Mouse (Mus musculus) gastrocnemius, postnatal 4 days (tissue): Measurements from ENCODE around the gene Pik3ca. TPM values are rescaled to one million over a fixed set of nuclear protein-coding genes. Genes with fewer than 3 reads are reported as not detected.

ENCODE experiments used
- DNase-seq, 2 experiments: peaks; one replicate each; pipeline ENCODE4 v3.0.0; 2021 to 2022; ENCODE audit warnings: low spot score in 2 of 2, mixed read lengths in 2 of 2
- long read RNA-seq, 2 experiments: library from polyadenylated mRNA; stranded (forward); transcript quantifications; one replicate each; pipeline ENCODE4 v2.0.0; 2021
- total RNA-seq, 2 experiments: library from RNA; stranded (reverse); gene quantifications; 2 replicates each; pipeline ENCODE4 v1.2.3; 2021

Pik3ca gene
- total RNA-seq, result 10 to 100 TPM; 58.8 to 62.8 TPM
- long read RNA-seq, experiment 1, full-length matches to known transcripts, result 1 of 41 reads
- long read RNA-seq, experiment 1, partial matches to known transcripts, result 6 of 41 reads
- long read RNA-seq, experiment 1, other reads (novel, unspliced or antisense), result 34 of 41 reads
- long read RNA-seq, experiment 2, partial matches to known transcripts, result 5 of 43 reads
- long read RNA-seq, experiment 2, other reads (novel, unspliced or antisense), result 37 of 43 reads

DNA sequence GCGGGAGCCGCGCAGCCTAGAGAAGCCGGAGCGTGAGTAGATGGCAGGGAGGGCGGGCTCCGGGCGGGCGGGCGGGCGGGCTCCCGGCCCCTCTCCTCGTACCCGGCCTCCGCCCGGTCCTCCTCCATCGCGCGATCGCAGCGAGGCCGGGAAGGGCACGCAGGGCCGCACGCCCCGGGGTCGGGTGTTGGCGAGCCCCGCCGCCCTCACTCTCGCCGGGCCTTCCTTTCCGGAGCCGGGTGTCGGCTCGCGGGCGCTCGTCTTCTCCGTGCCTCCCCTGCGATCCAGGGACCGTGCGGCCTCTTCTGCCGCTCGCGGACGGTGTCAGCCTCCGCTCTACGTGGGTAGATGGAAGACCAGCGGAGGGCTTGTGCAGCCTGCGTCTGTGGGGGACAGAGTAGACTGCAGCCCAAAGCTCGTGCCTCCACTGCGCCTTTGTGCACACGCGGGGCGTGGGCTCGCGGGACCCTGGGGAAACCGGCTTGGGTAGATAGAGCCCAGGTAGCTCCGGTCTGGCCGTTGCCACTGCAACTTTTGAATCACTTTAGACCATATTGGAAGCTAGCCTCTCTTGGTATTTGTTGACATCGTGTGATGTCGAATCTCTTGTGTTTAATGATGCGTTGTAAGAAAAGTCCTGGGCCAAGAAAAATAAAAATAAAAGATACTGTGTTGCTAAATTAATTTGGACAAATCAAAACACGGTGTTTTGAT, at the start of gene Pik3ca:
TSS of gene Pik3ca (plus strand) at position 211 of the 714 bp plus-strand sequence.
- DNase-seq, result peak; percentile 54 to 62

- no peak for DNase-seq
Observed at GRCm38 (mm10) chr3:32347881-32348280, 49.6 kb upstream of the Pik3ca start.

- DNase-seq, result no peak
Observed at GRCm38 (mm10) chr3:32361221-32361620, 36.2 kb upstream of the Pik3ca start.

GRCm38 (mm10) chr3:32364195-32364594, 33.3 kb upstream of the Pik3ca start:
- no peak for DNase-seq

DNA sequence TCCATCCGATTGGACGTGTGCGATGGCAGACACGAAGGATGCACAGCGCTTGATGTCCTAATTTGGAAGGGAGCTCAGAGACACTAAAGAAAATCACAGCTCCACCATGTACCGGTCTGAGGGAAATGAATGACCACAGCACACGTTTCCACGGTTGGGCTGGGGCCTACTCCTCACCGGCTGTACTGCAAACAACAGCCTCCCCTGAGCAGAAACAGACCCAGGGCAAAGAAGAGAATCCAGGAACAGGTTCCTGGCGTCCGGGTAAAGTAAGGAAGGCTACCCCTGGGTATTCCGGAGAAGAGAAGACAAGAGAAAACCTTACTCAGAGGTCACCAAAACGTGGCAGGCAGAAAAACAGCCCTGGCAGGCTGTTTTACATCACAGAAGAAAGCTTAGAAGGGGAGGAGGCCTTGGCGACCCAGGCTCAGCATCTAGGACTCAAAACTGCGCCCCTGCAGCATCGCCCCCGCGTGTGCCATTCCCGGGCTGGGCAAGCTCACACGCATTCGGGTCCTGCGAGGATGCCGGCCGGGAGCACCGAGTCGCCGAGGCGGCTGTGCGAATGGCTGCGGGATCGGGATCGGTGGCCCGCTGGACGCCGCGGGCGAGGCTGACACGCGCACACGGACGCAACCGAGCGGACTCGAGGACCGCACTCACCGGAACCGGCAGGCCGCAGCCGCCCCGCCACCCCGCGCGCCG, 32.5 kb upstream of the Pik3ca start:
- peak in 1 of 2 experiments; percentile 21 for DNase-seq

DNA sequence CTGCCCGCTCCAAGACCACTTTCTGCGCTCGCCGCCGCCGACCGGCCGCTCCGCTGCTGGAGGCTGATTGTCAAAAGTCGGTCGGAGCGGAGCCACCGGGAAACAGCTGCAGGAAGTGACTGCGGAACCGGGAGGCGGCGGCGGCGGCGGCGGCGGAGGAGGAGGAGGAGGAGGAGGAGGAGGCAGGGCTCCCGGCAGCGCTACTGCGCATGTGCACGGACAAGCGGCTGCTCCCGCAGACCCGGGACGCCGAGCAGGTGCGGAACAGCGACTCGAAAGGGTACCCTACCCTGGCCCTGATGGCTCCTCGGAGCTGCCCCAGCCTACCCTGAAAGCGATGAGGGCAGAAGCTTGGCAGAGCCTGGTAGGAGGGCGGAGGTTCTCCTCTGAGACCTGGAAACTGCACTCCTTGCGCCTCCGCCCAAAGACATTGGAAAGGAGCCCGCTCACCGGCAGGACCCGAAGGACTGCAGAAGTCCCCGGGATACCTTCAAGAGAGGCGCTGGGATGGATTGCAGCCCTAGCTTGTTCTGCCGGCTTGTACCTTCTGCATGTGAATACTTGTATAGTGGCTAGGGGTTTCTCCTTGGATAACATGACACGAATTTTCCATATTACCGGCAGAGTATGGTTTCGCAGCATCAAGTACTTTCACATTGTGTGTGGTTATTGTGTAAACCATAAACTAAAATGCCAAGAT, 31.8 kb upstream of the Pik3ca start, which contains the start of gene Zmat3:
TSS of gene Zmat3 (minus strand) at position 469 of the 700 bp plus-strand sequence.
- peak; percentile 64 to 83 for DNase-seq

DNA sequence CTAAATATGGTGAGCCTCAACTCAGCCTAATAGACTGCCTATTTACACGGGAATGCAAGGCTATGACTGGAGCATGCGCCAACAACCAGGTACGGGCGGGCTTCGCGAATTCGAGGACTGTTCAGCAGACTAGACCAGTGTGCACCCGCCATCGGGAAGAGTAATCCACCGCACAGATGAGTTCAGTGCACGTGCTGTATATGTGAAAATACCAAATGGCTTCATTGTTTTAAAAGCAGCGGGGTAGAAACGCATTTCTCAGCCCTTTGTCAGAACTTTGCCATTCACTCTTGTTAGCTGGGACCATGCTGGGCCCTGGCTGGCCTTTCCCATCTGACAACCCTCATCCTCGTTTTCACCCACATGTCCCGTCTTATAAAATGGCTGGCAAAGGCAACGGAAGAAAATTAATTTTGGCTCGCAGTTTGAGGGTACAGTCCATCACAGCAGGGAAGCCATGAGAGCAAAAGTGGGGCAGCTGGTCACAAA, 31.2 kb upstream of the Pik3ca start:
- DNase-seq, result no peak

- DNase-seq, result no peak
Observed at GRCm38 (mm10) chr3:32367516-32367915, 30.0 kb upstream of the Pik3ca start.

- DNase-seq, result no peak
Observed at GRCm38 (mm10) chr3:32371957-32372356, 25.5 kb upstream of the Pik3ca start.

GRCm38 (mm10) chr3:32372470-32372869, 25.0 kb upstream of the Pik3ca start:
- no peak for DNase-seq

GRCm38 (mm10) chr3:32373236-32373635, 24.2 kb upstream of the Pik3ca start:
- DNase-seq, result no peak

DNA sequence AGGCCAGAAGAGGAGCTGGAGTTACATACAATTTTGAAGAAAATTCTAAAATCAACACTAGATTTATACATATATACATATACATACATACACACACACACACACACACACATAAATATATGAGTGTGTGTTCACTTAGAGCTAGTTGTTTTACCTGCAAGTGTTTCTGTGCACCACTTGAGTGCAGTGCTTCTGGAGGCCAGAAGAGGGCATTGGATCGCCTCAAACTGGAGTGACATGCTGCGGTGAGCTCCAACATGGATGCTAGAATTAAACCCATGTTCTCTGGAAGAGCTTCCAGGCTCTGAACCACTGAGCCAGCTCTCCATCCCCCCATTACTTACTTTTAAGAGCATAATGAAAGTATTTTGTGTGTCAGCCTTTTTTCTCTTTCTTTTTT, 17.6 kb upstream of the Pik3ca start:
- no peak for DNase-seq

- DNase-seq, result no peak
Observed at GRCm38 (mm10) chr3:32381556-32381955, 15.9 kb upstream of the Pik3ca start.

- DNase-seq, result no peak
Observed at GRCm38 (mm10) chr3:32392841-32393240, 4.6 kb upstream of the Pik3ca start.

GRCm38 (mm10) chr3:32393986-32394385, 3.5 kb upstream of the Pik3ca start:
- no peak for DNase-seq

DNA sequence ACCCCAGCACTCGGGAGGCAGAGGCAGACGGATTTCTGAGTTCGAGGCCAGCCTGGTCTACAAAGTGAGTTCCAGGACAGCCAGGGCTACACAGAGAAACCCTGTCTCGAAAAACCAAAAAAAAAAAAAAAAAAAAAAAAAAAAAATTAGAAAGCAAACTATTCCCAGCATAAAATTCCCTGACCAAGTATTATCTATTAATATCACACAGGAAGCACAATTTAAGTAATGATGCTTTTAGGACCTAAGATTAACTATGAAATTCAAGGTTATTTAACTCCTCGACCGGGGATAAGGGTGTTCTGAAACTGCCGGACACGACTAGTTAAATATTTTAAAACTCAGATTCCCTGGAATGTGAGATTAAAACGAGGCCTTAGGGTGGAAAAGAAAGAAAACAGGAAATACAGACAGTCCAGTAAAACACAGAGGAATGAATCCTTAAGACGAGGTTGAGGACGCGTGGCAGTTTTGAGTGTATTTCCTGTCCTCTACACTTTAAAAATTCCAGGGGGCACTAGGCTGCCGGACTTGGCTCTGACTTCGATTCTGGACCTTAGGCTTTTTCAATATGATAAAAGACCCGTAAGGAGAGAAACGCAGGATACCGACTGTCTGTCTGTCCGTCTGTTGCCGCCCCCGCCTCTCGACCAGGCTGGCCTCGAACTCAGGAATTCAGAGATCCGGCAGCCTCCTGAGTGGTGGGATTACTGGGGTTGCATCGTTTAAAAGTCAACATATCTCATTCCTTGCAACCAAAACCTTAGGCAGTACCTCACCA, 1.5 kb upstream of the Pik3ca start:
- peak in 1 of 2 experiments; percentile 27 for DNase-seq

DNA sequence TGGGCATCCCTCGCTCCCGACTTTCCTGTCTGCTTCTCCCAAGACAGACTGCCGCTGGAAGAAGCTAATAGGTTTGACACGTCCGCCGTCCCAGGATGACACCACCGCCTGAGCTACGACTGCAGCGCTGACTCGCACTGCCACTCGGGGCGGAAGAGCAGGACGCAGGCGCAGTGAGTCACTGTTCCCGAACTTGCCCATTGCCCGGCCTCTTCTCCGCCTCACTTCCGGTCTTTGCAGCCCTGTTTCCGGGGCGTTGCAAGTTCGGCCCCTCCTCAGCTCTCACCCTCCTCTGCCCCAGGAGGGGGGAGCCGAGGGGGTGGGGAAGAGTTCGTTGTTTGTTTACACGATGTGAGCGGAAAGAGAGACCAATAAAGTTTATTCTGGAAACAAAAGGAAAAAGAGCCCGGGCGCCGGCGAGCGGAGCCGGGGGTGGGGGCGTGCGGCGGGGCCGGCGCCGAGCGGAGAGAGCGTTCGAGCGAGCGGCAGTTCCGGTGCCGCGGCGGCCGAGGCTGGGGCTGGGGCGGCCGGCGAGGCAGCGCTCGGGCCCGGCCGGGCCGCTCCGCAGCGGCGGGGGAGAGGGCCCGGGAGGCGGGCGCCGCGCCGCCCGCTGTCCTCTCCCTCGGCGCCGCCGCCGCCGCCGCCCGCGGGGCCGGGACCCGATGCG, 544 bp upstream of the Pik3ca start:
- DNase-seq, result peak; percentile 87 to 96

DNA sequence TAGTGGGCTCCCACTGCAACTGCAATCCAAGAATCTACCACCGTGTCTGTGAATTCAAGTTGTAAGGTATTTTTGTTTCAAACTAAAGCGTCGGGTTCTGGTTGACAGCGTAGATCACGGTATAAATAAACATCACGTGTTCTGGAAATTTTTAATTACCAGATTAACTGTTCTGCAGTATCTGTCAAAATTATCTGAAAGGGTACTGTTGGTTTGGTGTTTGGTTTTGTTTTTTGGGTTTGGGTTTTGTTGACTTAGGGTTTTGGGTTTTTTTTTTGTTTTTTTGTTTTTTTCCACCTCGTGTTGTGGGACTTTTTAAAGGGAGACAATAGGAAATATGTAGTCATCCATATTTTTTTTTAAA, 686 bp downstream of the Pik3ca start:
- no peak for DNase-seq

DNA sequence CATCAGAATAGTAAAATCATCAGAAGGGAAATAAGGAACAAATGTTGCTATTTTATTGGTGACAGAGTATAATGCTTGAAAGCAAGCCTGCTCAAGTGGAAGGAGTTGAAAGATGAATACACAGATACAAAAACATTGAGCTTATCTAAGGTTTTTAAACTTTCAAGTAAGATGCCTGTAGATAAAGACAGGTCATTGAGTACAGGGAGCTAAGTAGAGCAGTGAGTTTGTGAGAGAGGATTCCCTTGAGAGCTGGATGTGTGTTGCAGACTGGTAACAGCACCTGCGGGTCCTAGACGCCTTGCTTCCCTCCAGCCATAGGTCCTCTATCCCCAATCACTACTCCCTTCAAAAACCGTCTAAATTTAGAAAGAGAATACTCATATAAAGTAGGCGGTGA, 1.2 kb downstream of the Pik3ca start:
- no peak for DNase-seq

GRCm38 (mm10) chr3:32399381-32399780, 1.9 kb downstream of the Pik3ca start:
- no peak for DNase-seq
